Mouse (Mus musculus) heart, embryonic 12.5 days (tissue): ENCODE results near the gene Notch2. TPM values are rescaled to one million over a fixed set of nuclear protein-coding genes. Genes with fewer than 3 reads are reported as not detected.
"Not testable (repeated sequence)": the region's sequence is repeated elsewhere in the genome, so short reads cannot be mapped to it uniquely, and the experiment has no call there.

Experiments used
- ATAC-seq: fragments of 200-750 bp; cut with Nextera tagmentation; 2 replicates; pipeline ENCODE4 v1.8.0; 2017; ENCODE audit warnings: moderate TSS enrichment, moderate library complexity; ENCODE audit not compliant: insufficient number of reproducible peaks, low FRiP score
- H3K27ac ChIP-seq: fragments of 300-500 bp; sonication (generic); 2 replicates; pipeline ENCODE4 v1.5.1; 2016; ENCODE audit warnings: mild to moderate bottlenecking, moderate library complexity; ENCODE audit not compliant: poor library complexity, severe bottlenecking
- H3K27me3 ChIP-seq: fragments of 300-500 bp; sonication (generic); replicated peaks from 2 replicates; pipeline ENCODE4 v1.6.1; 2016; ENCODE audit warnings: mild to moderate bottlenecking, moderate library complexity
- H3K36me3 ChIP-seq: fragments of 300-500 bp; sonication (generic); 2 replicates; pipeline ENCODE4 v1.6.1; 2016; ENCODE audit warnings: mild to moderate bottlenecking, moderate library complexity
- H3K4me1 ChIP-seq: fragments of 300-500 bp; sonication (generic); replicated peaks from 2 replicates; pipeline ENCODE4 v1.6.1; 2016; ENCODE audit warnings: mild to moderate bottlenecking
- H3K4me2 ChIP-seq: fragments of 300-500 bp; sonication (generic); 2 replicates; pipeline ENCODE4 v1.6.1; 2016; ENCODE audit warnings: mild to moderate bottlenecking, moderate library complexity
- H3K4me3 ChIP-seq: fragments of 300-500 bp; sonication (generic); 2 replicates; pipeline ENCODE4 v1.5.1; 2016; ENCODE audit warnings: mild to moderate bottlenecking
- H3K9ac ChIP-seq: fragments of 300-500 bp; sonication (generic); 2 replicates; pipeline ENCODE4 v1.6.1; 2016; ENCODE audit warnings: mild to moderate bottlenecking, moderate library complexity
- H3K9me3 ChIP-seq: fragments of 300-500 bp; sonication (generic); replicated peaks from 2 replicates; pipeline ENCODE4 v1.6.1; 2016; ENCODE audit warnings: mild to moderate bottlenecking, moderate library complexity
- WGBS: fragments of 180-500 bp; shearing (Covaris S2); methylation state at CpG from one replicate; pipeline ENCODE4 v1.1.7; 2016; 5-methylcytosine and 5-hydroxymethylcytosine counted together
- polyA plus RNA-seq: library from polyadenylated mRNA; unstranded; fragments of >200 nt; fragmentation: Nextera tagmentation; extraction: Ambion mirVana; gene quantifications from 2 replicates; pipeline ENCODE4 v1.2.1, GENCODE M21; 2016

Notch2 gene
- polyA plus RNA-seq, 1 experiment from 2014 or later = 16.7 TPM

DNA sequence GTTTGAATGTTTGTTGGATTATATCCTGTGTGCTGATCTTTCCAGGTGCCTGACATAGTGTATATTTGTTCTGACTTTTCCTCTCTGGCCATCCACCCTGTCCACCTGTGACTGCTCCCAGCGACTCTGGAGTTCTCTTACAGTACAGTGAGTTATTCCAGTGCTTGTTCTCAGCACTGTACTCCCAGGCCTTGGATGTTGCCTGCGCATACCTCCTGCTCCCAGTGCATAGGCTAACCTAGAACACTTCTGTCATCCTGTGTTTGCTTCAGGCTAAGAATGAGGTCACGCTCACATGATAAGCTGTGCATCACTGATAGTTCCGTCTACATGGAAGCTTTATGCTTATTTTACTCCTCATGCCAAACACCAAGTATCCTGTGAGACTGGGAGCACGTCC lies 115.4 kb downstream of the Notch2 start:
- H3K4me2 ChIP-seq = no peak overlapping the region
- H3K4me1 ChIP-seq = peaks cover 10% of the 10 kb centered on the region
- H3K36me3 ChIP-seq = peaks cover 85% of the 10 kb centered on the region
- H3K27me3 ChIP-seq = no peaks in the 10 kb centered on the region
- H3K27ac ChIP-seq = no peak overlapping the region
- H3K9ac ChIP-seq = no peak overlapping the region
- H3K9me3 ChIP-seq = no peaks in the 10 kb centered on the region
- H3K4me3 ChIP-seq = no peak overlapping the region
- no peak for ATAC-seq
- 55% methylated on average over 5 of the region's 5 CpGs for WGBS

DNA sequence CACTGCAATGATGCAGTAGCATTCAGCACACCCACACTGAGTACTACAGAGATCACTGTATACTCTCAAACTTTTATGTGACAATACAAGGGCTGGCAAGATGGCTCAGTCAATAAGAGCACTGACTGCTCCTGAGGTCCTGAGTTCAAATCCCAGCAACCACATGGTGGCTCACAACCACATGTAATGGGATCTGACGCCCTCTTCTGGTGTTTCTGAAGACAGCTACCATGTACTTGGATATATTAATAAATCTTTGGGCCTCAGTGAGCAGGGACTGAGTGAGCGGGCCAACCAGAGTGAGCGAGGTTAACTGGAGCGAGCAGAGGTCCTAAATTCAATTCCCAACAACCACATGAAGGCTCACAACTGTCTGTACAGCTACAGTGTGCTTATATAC lies 118.8 kb downstream of the Notch2 start:
- not testable (repeated sequence) for H3K9me3 ChIP-seq, H3K4me1 ChIP-seq, ATAC-seq, H3K4me2 ChIP-seq, H3K27ac ChIP-seq, H3K27me3 ChIP-seq, H3K9ac ChIP-seq, H3K4me3 ChIP-seq
- H3K36me3 ChIP-seq = peaks cover 85% of the 10 kb centered on the region
- WGBS = 91% methylated on average over 4 of the region's 4 CpGs

DNA sequence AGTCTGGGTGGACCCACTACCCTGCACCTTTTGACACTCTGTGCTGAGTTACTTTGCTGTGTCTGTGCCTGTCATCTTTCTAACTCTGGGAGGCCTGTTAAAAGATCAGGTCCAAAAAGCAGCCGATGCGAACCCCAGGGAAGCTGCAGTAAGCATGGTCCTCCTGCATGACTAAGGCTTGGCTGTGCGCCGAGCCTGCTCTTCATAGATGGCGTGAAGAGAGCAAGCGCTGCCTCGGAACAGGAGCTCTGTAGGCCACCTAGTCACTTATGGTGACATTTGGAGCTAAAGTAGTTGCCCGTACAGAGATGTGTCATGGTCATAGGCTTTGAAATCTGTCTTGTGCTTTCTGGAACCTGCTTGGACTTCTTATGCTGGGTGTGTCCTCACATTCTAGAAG lies 119.3 kb downstream of the Notch2 start:
- 87% methylated on average over 8 of the region's 8 CpGs for WGBS
- Histone ChIP-seq H3K9me3 (no peaks in the 10 kb centered on the region), H3K4me1 (peaks cover 7% of the 10 kb centered on the region), H3K36me3 (peaks cover 85% of the 10 kb centered on the region), H3K9ac (no peak overlapping the region), H3K4me2 (no peak overlapping the region), H3K27ac (no peak overlapping the region), H3K4me3 (no peak overlapping the region), H3K27me3 (no peaks in the 10 kb centered on the region)
- no peak for ATAC-seq

DNA sequence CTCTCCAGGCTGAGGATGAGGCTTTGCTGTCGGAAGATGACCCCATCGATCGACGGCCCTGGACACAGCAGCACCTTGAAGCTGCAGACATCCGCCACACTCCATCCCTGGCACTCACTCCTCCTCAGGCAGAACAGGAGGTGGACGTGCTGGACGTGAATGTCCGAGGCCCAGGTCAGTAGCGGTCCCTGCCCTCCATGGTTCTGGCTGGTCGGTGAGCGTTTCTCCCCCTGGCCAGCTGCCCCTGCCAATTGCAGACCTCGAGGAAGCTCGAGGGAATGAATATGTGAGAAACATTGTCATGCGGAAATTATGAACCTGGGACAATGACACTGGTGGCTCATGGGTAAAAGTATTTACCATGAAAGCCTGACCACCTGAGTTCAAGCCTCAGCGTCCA lies 128.1 kb downstream of the Notch2 start:
- 88% methylated on average over 15 of the region's 15 CpGs for WGBS
- Histone ChIP-seq H3K4me3 (no peak overlapping the region), H3K27me3 (no peaks in the 10 kb centered on the region), H3K36me3 (peaks cover 96% of the 10 kb centered on the region), H3K27ac (no peak overlapping the region), H3K9me3 (no peaks in the 10 kb centered on the region), H3K4me2 (no peak overlapping the region), H3K4me1 (no peaks in the 10 kb centered on the region), H3K9ac (no peak overlapping the region)
- ATAC-seq = no peak

DNA sequence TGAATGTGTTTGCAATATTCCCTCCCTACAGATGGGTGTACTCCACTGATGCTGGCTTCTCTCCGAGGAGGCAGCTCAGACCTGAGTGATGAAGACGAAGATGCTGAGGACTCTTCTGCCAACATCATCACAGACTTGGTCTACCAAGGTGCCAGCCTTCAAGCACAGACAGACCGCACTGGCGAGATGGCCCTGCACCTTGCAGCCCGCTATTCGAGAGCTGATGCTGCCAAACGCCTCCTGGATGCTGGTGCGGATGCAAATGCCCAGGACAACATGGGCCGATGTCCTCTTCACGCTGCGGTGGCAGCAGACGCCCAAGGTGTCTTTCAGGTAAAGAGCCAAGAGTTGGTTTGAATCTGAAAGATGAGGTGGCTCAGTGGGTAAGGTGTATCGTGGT lies 129.5 kb downstream of the Notch2 start:
- ATAC-seq = no peak
- Histone ChIP-seq H3K27me3 (no peaks in the 10 kb centered on the region), H3K4me2 (no peak overlapping the region), H3K9ac (no peak overlapping the region), H3K4me1 (no peaks in the 10 kb centered on the region), H3K36me3 (peaks cover 96% of the 10 kb centered on the region), H3K4me3 (no peak overlapping the region), H3K27ac (no peak overlapping the region), H3K9me3 (no peaks in the 10 kb centered on the region)
- WGBS = 92% methylated on average over 13 of the region's 13 CpGs

DNA sequence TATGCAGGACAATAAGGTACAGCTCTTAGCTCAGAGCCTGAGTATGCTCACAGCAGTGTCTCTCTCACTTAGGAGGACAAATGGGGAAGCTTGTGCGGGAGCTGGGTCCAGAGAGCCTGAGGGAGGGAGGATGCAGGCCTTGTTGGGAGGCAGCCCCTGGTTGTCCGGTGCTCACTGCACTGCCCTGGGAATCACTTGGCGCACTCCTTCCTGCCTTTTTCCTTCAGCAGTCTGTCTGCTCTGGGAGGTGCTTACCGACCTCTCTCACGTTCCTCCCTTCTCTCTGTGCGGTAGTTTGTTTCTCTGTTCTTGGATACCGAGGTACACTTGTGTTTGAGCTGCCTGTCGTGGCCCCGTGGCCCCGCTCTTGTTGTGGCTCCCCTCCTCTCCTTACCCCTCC lies 131.9 kb downstream of the Notch2 start:
- H3K4me2 ChIP-seq = no peak overlapping the region
- no peaks in the 10 kb centered on the region for H3K4me1 ChIP-seq
- 83% methylated on average over 10 of the region's 10 CpGs for WGBS
- no peak overlapping the region for H3K9ac ChIP-seq
- H3K9me3 ChIP-seq = no peaks in the 10 kb centered on the region
- H3K4me3 ChIP-seq = no peak overlapping the region
- ATAC-seq = no peak
- H3K27me3 ChIP-seq = no peaks in the 10 kb centered on the region
- H3K36me3 ChIP-seq = peaks cover 90% of the 10 kb centered on the region
- H3K27ac ChIP-seq = no peak overlapping the region

DNA sequence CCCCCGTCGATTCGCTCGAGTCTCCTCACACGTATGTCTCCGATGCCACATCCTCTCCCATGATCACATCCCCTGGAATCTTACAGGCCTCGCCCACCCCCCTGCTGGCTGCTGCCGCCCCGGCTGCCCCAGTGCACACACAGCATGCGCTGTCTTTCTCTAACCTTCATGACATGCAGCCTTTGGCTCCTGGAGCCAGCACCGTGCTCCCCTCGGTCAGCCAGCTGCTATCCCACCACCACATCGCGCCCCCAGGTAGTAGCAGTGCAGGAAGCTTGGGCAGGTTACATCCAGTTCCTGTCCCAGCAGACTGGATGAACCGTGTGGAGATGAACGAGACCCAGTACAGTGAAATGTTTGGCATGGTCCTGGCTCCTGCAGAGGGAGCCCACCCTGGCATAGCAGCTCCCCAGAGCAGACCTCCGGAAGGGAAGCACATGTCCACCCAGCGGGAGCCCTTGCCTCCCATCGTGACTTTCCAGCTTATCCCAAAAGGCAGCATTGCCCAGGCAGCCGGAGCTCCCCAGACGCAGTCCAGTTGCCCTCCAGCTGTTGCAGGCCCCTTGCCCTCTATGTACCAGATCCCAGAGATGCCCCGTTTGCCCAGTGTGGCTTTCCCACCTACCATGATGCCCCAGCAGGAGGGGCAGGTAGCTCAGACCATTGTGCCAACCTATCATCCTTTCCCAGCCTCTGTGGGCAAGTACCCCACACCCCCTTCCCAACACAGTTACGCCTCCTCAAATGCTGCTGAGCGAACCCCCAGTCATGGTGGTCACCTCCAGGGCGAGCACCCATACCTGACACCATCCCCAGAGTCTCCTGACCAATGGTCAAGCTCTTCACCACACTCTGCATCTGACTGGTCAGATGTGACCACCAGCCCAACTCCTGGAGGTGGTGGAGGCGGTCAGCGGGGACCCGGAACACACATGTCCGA lies 133.4 kb downstream of the Notch2 start:
- ATAC-seq = no peak
- H3K4me2 ChIP-seq = no peak overlapping the region
- WGBS = 90% methylated on average over 29 of the region's 29 CpGs
- no peaks in the 10 kb centered on the region for H3K27me3 ChIP-seq
- no peak overlapping the region for H3K27ac ChIP-seq
- no peaks in the 10 kb centered on the region for H3K4me1 ChIP-seq
- H3K4me3 ChIP-seq = no peak overlapping the region
- peaks cover 86% of the 10 kb centered on the region for H3K36me3 ChIP-seq
- H3K9me3 ChIP-seq = no peaks in the 10 kb centered on the region
- H3K9ac ChIP-seq = no peak overlapping the region

DNA sequence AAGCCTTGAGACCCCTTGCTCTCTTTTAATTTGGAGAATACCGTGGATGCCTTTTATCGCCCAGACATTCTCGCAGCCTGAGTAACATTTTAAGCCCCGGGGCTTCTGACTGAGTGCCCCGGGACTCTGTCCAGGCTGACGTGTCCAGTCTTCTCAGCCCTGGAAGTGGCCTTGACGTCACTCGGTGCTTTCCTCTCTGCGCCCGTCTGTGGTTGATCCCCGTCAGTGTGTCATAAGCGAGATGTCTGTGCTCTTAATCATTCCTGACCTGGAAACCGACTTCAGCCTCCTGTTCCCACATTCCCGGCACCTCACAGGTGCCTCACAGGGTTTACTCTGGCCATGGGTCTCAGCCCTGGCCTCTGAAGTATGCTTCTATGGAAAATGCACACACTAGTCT lies 134.4 kb downstream of the Notch2 start:
- H3K4me1 ChIP-seq = no peaks in the 10 kb centered on the region
- H3K36me3 ChIP-seq = peaks cover 76% of the 10 kb centered on the region
- WGBS = 83% methylated on average over 14 of the region's 14 CpGs
- H3K4me2 ChIP-seq = no peak overlapping the region
- H3K27me3 ChIP-seq = no peaks in the 10 kb centered on the region
- no peak overlapping the region for H3K9ac ChIP-seq
- H3K4me3 ChIP-seq = no peak overlapping the region
- ATAC-seq = no peak
- no peaks in the 10 kb centered on the region for H3K9me3 ChIP-seq
- H3K27ac ChIP-seq = no peak overlapping the region

DNA sequence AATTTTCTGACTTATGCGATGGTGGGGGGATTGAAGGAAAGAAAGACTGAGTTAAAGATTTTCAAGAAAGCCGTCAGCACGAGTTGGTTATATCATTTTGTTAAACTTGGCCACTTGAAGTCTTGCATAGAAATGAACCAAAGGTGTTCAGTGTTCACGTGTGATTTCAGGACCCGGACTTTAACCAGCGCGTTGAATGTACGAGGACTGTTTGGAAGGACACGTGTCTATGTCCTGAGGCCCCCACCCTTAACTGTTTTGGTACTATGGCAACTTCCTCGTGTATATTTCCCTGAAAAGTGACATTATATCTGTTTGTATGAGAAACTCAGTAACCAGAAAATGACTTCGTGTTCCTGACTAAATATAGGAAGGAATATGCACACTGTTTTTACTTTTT lies 136.6 kb downstream of the Notch2 start:
- Histone ChIP-seq H3K9ac (no peak overlapping the region), H3K9me3 (no peaks in the 10 kb centered on the region), H3K36me3 (peaks cover 55% of the 10 kb centered on the region), H3K4me3 (no peak overlapping the region), H3K27ac (no peak overlapping the region), H3K27me3 (no peaks in the 10 kb centered on the region), H3K4me1 (no peaks in the 10 kb centered on the region), H3K4me2 (no peak overlapping the region)
- WGBS = 93% methylated on average over 11 of the region's 11 CpGs
- ATAC-seq = no peak

DNA sequence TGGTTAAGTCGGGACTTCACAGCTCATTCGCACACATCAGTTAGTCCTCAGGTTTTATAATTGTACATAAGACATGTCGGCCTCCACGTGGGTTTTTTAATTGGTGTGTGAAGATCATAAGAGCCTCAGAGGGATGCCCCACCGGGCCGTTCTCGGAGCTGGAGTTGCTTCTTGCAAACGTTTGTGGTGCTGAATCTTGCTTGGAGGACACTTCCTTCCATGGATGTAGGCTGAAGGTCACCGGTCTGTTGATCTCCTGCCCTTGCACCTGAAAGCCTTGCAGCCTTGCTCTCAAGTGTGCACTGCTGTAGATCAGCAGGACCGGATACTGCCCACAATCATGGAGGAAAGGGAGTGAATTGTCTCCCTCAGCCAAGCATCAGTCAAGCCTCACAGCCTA lies 137.7 kb downstream of the Notch2 start:
- 85% methylated on average over 10 of the region's 10 CpGs for WGBS
- ATAC-seq = no peak
- peaks cover 43% of the 10 kb centered on the region for H3K36me3 ChIP-seq

DNA sequence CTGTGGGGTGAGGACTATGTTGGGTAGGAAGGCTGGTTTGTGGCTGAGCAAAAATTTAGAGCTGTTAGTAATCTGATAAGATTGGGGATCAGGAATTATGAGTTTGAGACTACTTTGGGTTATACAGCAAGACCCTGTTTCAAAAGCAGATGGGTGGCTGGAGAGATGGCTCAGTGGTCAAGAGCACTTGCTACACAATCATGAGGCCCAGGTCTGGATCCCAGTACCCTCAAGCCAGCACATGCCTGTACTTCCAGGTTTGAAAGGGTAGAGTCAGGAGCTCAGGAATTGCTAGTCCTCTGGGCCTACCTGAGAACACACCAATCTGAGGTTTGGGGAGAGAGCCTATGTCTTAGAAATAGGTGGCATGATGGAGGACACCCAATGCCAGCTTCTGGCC lies 140.1 kb downstream of the Notch2 start:
- Histone ChIP-seq H3K9me3 (no peaks in the 10 kb centered on the region), H3K4me3 (no peak overlapping the region), H3K36me3 (peaks cover 19% of the 10 kb centered on the region), H3K27me3 (no peaks in the 10 kb centered on the region), H3K27ac (no peak overlapping the region), H3K4me2 (no peak overlapping the region), H3K4me1 (peaks cover 8% of the 10 kb centered on the region), H3K9ac (no peak overlapping the region)
- no peak for ATAC-seq

More for the DNA sequence above, 137.7 kb downstream of the Notch2 start:
- no peaks in the 10 kb centered on the region for H3K9me3 ChIP-seq
- H3K4me1 ChIP-seq = peaks cover 3% of the 10 kb centered on the region
- H3K27me3 ChIP-seq = no peaks in the 10 kb centered on the region
- no peak overlapping the region for H3K27ac ChIP-seq
- H3K4me3 ChIP-seq = no peak overlapping the region
- H3K4me2 ChIP-seq = no peak overlapping the region
- H3K9ac ChIP-seq = no peak overlapping the region

DNA sequence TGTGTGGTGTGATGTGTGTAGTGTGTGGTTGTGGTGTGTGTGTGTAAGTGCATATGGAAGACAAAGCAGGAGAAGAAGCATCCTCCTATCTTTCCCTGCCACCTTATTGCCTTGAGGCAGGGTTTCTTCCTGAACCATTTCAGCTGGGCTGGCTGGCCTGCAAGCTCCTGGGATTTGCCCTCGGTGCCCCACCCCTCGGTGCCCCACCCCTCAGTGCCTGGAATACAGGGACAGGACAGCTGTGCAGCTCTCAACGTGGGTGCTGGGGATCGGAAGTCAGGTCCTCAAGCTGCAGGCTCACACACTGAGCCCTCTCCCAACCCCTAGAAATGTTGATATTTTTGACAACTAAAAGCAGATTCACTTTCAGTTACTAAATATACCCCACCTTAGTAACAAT lies 142.8 kb downstream of the Notch2 start:
- no peak overlapping the region for H3K9ac ChIP-seq
- H3K4me3 ChIP-seq = no peak overlapping the region
- ATAC-seq = no peak
- peaks cover 16% of the 10 kb centered on the region for H3K4me1 ChIP-seq
- no peaks in the 10 kb centered on the region for H3K9me3 ChIP-seq
- peaks cover 1% of the 10 kb centered on the region; the same call in 1 of the 2 replicates for H3K36me3 ChIP-seq
- no peak overlapping the region for H3K27ac ChIP-seq
- H3K4me2 ChIP-seq = no peak overlapping the region
- no peaks in the 10 kb centered on the region for H3K27me3 ChIP-seq
- WGBS = 43% methylated on average over 4 of the region's 4 CpGs
